Mouse (Mus musculus) megakaryocyte progenitor cell, adult 5-6 weeks (primary cell): ENCODE measurements at regions not wholly inside any gene's neighbourhood (a gene's known extent, or its start where the extent isn't known, plus 50 kb on each side); places are given as distances from the start of the nearest gene placed in this dataset.

Experiments
- ATAC-seq: replicated peaks from 2 replicates; pipeline ENCODE4 v1.8.0; 2016; ENCODE audit warnings: mild to moderate bottlenecking, moderate TSS enrichment, inconsistent platforms; ENCODE audit not compliant: poor library complexity

DNA sequence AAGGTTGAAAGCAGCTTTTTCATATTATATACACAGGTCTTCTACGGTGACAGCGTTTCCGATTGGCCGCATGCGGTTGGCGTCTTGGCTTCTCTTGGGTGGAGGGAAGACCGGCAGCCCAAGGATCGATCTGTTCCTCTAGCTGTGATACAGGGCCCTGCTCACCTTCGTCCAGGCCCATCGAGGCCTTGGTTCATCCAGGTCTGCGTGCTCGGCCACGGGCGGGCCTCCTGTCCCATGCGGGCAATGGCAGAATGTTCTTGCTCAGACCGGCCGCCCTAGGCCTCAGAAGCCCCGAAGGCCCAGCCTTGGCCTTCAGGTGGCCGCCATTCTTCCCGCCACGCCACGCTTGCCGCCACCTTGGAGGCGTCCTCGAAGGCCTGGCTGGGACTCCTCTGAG, 194.4 kb upstream of the Ppp6c start:
- ATAC-seq = no peak

DNA sequence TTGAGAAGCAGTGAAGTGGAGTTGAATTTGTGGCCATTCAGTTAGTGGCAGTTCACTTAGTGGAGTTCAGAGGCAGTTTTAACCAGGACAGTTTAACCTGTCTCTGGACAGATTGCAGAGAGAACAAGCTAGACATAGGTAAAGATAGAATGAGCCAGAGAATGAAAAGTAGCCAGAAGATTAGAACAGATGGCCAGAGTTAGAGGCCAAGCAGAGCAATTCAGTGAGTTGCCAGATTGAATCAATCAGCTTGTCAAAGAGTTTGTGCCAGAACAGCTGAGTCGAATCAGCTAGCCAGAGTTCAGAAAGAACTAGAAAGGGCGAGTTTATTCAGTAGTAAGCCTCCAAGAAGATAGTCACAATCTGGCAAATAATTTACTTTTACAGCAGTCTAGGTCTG, 174.1 kb upstream of the Ppp6c start:
- ATAC-seq = no peak

DNA sequence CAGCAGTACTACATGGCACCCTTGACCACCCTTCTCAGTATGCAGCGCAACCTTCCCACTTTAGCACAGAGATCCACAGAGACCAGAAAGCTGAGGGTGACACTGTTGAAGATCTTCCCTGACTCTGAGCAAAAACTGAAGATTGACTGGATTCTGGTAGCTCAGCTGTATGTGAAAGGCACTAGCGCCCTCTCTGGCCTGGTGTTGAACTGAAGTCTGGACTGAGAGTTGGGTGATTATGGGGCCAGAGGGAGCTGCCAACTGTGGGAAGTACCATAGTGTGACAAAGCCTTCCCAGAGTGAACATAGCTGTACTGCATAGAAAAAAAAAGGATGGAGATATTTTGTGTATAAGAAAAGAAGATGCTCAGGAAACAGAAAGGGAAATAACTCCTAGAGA, 173.3 kb upstream of the Ppp6c start:
- no peak for ATAC-seq

DNA sequence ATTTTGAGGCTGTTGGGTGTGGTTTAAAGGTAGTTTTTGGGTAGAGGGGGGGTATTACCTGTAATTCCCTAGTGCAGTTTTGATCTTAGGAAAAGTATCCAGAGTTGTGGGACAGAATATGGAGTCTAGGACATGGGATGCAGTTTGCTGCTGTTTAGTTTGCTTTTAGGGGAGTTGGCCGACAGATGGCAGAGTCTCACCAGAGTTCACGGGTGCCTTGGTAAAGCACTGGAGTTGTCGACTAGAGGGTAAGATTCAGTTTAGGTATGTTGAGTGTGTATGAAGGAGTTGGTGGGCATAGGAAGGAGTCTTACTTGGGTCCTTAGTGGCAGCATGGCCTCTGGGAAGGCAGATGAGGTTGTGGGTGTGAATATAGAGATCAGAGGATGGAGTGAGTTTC, 168.4 kb upstream of the Ppp6c start:
- no peak for ATAC-seq

DNA sequence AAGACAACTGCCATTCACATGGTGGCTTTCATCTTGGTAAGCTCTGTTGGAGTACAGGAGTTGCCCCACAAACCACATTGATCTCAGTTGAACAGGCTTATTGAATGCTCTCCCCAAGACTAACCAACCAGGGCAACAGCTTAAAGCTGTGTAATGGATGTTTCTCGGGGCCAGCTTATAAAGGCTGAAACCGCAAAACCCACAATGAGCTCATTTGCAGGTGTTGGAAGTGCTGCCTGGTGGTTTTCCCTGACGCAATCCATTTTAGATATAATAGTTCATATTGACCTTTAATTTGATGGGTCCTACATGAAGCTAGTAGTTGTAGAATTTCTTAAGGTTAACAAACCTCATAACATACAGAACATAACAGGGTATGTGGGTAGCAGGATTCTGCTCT, 151.0 kb upstream of the Ppp6c start:
- no peak for ATAC-seq

DNA sequence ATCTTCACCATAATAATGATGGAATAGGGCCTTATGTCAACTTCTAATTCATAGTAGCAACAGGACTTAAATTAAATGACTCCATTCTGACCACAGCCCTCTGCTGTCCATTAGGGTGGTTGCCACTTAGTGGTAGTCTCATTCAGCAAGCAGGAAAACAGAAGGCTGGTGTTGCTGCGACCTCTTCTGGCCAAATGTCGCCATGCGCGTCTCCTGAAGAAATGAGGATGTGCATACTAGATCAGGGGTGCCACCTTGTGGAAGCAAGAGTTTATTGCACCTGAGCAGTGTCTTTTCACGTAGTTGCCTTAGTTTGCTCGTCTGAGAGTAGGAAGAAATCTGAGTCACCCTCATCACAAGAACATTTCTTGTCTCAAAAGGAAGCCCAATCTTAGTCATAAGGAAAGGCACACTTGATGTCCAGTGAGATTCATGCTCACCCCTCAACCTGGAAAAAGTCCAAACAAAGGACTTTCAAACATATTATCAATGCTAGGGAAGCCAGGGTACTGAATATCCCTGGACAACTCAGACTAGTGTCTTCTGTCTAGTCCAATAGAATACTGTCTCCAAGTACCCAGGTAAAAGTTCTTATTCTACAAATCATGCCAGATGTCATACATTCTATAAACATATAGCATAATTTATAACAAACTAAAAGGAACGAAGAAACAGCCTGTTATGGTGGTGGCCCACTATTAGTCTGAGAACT, 147.0 kb upstream of the Ppp6c start:
- ATAC-seq = peak; percentile 100

DNA sequence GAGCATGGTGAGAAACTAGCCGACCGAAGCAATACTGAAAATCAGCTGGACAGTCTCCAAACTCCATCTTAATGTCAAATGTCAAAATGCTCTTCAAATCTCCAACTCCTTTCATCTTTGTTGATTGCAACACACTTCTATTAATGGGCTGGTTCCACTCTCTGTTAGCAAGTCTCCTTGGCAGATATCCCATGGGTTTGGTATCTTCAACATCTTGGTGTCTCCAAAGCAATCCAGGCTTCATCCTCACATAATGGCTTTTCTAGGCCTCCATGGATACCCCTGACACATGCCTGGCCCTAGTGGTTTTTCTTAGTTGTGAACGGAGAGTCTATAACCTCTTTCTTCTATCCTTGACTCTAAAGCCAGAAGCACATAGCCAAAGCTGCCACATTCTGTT, 118.0 kb upstream of the Ppp6c start:
- no peak for ATAC-seq

DNA sequence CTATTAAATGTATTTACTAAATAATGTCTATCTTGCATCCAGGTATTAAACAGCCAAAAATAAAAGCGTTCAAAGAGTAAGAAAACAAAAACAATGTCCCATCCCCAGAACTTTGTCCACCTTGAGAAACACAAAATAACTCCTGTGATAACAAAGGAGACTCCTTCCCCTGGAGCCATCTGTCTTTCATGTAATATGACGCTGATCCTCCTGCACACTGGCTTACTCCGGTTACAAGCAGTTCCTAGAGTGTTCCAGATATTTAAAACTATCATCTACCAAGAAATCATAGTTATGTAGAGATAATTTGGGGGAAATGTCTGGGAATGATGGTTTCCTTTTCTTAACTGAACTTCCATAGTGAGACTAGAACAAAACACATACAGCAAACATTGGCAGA, 114.2 kb upstream of the Ppp6c start:
- no peak for ATAC-seq

DNA sequence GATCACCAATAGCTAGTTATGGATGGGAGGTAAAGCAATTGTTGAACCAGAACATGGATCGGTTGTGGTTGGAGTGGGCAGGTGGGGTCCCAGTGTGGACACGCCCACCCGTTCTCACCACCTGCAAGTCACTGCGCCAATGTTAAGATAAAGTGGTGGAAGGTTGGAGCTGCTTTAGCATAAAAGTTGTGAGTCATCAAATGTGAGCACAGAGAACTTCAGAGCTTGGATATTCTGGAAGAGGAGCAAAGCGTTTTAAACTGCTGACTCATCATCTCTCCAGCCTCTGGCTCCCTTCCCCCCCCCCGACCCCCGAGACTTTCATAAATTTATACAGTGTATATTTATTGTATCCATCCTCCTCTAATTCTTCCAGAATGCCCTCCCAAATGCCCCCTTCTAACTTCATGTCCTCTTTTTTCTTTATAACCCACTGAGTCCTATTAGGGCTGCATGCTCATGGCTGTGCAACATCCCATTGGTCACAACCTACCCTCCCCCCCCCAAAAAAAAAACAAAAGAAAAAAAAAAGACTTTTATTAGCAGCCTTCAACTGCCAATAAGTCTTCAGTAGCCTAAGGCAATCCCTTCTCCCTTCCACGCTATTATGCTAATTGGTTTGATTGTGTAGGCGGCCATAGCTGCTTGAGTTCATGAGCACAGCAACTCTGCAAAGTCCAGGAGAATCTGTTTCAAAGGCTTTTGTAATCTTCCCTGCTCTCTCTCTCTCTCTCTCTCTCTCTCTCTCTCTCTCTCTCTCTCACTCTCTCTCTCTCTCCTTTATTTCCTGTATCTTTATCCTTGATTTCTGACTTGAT, 112.8 kb upstream of the Ppp6c start:
- no peak for ATAC-seq

DNA sequence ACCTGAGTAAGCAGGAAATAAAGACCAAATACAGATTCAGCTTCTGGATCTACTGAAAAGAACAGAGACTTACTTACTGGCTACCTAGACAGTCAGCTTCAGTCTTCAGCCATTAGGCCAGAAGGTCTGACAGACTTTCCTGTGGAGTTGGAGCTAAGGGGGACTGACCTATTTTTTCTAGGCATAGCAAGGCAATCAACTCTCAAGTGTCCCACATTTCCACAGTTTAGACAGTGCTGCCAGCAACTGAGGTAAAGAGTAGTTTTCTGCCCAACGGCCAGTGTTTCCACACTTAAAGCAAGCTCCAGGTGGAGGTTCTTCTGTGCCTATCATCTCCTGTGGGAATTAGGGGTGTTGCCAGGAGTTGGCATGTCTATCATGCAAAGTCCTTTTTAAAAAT, 111.3 kb upstream of the Ppp6c start:
- no peak for ATAC-seq

DNA sequence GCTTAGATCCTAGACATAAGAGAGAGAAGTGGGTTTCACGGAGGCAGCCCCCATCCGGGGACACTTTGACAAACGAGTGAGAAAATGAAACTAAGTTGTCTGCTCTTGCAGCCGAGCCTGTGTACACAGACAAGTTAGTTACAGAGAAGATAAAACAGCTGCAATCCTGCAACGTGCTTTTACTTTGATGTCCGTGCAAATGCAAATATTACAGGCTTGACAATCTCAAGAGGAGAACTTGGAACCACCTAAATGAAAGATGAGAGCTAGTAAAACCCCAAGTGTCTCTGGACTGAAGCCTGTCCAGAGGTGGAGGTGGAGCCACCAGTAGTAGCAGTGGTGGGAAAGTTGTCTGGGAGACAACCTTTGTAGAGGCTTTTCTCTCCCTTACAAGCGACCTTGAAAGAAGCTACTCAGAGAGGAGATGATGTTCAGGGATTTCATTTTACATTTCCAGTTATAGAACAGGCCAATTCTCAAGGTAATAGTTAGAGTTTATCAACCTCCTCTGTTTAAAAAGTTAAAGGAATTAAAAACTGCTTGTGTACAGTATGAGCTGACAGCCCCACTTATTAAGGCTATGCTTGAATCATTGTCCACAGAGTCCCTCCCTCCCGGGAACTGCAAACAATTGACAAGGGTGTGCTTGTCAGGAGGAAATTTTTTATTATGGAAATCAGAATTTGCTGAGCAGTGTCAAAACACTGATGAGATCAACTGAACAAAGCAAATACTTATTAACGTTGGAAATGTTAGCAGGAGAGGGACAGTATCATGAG, 99.7 kb upstream of the Ppp6c start:
- peak; percentile 72 for ATAC-seq

DNA sequence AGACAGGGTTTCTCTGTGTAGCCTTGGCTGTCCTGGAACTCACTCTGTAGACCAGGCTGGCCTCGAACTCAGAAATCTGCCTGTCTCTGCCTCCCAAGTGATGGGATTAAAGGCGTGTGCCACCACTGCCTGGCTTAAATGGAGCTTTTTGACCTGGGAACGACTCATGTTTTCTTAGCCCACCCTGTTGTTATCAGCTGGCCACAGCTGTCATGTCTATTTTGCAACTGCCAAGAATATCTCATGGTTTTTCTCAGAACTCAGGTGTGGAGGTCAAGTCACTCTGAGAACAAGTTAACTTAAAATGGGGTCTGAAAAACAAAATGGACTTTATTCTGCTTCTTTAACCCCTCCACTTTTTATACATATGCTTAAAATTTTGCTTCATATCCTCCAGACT, 98.9 kb upstream of the Ppp6c start:
- peak; percentile 87 for ATAC-seq

DNA sequence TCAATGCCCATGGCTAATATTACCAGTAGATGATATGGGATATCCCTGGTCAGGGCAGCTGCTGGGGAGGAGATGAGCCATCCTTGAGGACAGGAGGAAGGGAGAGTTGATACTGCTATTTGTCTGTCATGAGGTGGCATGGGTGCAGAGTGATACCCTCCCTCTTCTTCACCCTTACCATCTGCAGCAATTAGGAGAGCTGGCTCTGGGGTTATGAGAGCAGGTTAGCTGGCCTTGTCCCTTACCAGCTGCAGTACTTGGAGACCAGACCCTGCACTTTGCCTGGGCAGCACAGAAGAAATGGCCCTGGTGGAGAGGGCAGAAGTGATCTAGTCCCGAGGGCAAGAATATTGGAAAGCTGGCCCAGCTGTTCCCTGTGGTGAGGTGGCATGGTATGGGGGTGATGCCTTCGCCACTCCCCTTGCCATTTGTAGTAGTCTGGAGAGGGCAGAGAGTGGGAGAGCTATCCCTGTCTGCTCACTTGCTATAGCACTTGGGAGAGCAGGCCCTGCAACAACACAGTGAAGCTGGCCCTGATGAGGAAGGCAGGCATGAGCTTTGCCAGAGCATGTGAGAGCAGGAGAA, 73.6 kb upstream of the Ppp6c start:
- ATAC-seq = no peak

DNA sequence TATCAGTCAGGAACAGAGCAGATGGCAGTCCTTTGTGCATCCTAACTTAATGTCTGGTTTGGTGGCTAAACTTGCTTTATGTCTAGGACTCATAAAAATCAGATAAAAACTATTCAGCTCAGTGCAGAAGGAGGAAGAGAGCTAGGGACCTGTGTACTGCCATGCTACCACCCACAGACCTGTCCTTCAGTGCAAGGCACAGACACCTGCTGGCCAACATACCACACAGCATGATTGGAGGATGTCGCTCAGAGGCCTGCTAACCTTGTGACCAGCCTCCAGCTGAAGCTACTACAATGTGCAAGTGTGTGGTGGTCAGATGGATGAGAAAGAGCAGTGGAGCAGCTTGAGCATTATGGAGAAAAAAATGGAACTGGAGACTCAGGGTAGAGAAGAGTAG, 73.0 kb upstream of the Ppp6c start:
- ATAC-seq = no peak; the same call in 1 of the 2 replicates

DNA sequence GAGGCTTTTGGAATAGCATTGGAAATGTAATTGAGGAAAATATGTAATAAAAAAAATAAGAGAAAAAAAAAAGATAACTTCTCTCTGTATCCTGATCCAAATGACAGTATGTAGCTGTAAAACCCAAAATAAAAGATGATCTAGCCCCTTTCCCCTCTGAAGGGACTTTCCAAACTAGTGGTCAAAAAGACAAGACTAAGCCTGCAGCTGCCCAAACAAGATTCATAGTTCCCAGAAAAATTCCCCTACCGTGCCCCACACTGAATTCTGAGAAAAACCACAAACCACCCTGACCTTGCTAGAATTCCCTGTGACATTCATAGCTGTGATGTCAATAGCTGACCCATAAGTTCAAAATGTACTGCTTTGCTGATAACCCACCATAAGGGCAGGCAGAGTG, 69.2 kb upstream of the Ppp6c start:
- no peak for ATAC-seq

DNA sequence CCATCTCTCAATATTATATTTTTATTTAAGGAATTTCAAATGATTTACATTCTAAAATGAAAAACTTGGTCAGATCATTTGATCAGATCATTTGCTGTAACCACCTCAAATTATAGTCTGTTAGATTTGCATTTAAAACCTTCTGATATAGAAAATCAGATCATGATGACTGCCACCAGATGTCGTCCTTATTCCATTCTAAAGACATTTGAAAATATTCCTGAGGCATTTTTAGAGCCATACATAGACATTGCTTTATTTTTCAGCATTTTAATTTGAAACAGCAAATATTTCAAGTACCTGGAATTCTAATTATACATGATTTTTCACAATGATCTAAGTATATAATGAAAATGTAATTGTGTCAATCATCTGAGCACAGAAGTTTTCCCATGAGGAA, 52.0 kb upstream of the Ppp6c start:
- no peak for ATAC-seq
